Mouse (Mus musculus) hindbrain, postnatal 0 days (tissue): Measurements from ENCODE around the gene Gucd1. TPM values are rescaled to one million over a fixed set of nuclear protein-coding genes. Genes with fewer than 3 reads are reported as not detected.

Source experiments
- ATAC-seq: fragments of 200-750 bp; cut with Nextera tagmentation; 2 replicates; pipeline ENCODE4 v1.8.0; 2017; ENCODE audit warnings: mild to moderate bottlenecking, moderate TSS enrichment, moderate library complexity
- DNase-seq: peaks from one replicate; pipeline ENCODE4 v3.0.0-alpha.2; 2015; ENCODE audit warnings: low spot score
- H3K27ac ChIP-seq: fragments of 300-500 bp; sonication (generic); 2 replicates; pipeline ENCODE4 v1.5.1; 2014; ENCODE audit warnings: mild to moderate bottlenecking
- H3K27me3 ChIP-seq: fragments of 300-500 bp; sonication (generic); 2 replicates; pipeline ENCODE4 v1.6.1; 2014; ENCODE audit warnings: low read length, mixed read lengths; ENCODE audit not compliant: insufficient read depth
- H3K36me3 ChIP-seq: fragments of 300-500 bp; sonication (generic); 2 replicates; pipeline ENCODE4 v1.6.1; 2014; ENCODE audit warnings: low read length, mixed read lengths; ENCODE audit not compliant: insufficient read depth
- H3K4me1 ChIP-seq: fragments of 300-500 bp; sonication (generic); 2 replicates; pipeline ENCODE4 v1.6.1; 2014; ENCODE audit warnings: antibody characterized with exemption, low read length, mixed read lengths; ENCODE audit not compliant: insufficient read depth
- H3K4me2 ChIP-seq: fragments of 300-500 bp; sonication (generic); 2 replicates; pipeline ENCODE4 v1.6.1; 2014; ENCODE audit warnings: low read depth, mild to moderate bottlenecking, low read length, moderate library complexity, mixed read lengths
- H3K4me3 ChIP-seq: fragments of 300-500 bp; sonication (generic); 2 replicates; pipeline ENCODE4 v1.5.1; 2014; ENCODE audit warnings: low read length
- H3K9ac ChIP-seq: fragments of 300-500 bp; sonication (generic); replicated peaks from 2 replicates; pipeline ENCODE4 v1.6.1; 2014; ENCODE audit warnings: mild to moderate bottlenecking, low read length, moderate library complexity, mixed read lengths
- H3K9me3 ChIP-seq: fragments of 300-500 bp; sonication (generic); 2 replicates; pipeline ENCODE4 v1.6.1; 2016; ENCODE audit warnings: low read length, mixed read lengths
- CTCF ChIP-seq: IDR thresholded peaks from 2 replicates; pipeline ENCODE4 v1.5.1; 2016; ENCODE audit warnings: antibody characterized with exemption, control low read depth, low read depth
- WGBS: fragments of 180-500 bp; shearing (Covaris S2); extraction: QIAGEN DNeasy Blood & Tissue Kit; methylation state at CpG from one replicate; pipeline ENCODE4 v1.1.7; 2014; 5-methylcytosine and 5-hydroxymethylcytosine counted together
- polyA plus RNA-seq: library from polyadenylated mRNA; unstranded; fragments of >200 nt; fragmentation: Nextera tagmentation; extraction: Ambion mirVana; gene quantifications from 2 replicates; pipeline ENCODE4 v1.2.1, GENCODE M21; 2015
- total RNA-seq: library from RNA; depleted of rRNA; stranded (reverse); fragments of >200 nt; gene quantifications from 2 replicates; pipeline ENCODE4 v1.2.3, GENCODE M21; 2014

The Gucd1 gene
- total and polyA plus RNA-seq, 2 experiments from 2014 or later, result 15.6 to 44.3 TPM

DNA sequence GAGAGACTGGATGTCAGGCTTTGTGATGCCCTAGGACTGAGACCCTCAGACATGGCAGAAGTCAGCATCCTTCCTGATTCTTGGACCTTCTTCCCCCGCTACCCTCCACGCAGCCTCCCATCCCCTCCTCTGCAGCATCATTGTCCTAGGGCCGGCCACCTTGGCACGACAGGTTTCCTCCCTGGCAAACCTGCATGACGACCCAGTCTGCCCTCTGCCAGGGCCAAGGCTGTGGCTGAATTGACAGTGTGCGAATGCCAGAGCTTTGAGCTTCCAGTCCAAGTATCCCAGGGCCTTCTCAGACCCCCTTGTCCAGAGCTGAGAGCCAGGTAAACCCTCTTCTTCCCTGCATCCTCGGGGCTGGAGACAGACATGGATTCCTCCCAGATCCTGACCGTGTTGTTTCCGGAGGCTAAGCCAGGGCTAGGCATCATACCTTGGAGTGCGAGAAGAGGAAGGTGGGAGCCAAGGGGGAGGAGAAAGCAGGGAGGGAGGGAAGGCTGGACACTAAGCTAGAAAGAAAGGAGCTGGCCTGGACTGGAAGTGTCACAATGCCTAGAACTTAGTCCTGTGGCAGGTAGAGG, 43.4 kb upstream of the Gucd1 start, which contains the start of gene Ggt1:
Gene Ggt1, plus strand, starts transcription at position 534 of the 584 bp plus-strand sequence.
- 56% methylated on average over 10 of the region's 10 CpGs for WGBS
- DNase-seq, result no peak

DNA sequence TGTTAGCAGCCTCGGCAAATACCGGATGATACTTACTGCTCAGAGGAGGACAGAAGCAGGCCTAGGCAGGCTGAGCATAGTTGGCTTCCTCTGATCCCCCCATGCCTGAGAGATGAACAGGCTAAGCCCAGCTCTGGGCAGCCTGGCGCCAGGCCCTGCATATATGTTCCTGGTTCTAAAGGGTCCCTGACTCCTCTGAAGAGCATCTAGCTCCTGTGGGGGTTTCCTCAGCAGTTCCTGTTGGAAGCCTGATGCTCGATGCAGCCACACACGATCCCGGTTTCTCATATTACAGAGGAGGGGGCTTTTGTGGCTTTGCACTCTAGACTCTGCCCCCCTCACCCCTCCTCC, 42.8 kb upstream of the Gucd1 start:
- DNase-seq, result peak; percentile 42
- WGBS, result 10% methylated on average over 6 of the region's 6 CpGs
- Histone ChIP-seq H3K4me2 (peak overlapping the region; percentile 82), H3K27me3 (no peaks in the 10 kb centered on the region), H3K9ac (peak overlapping the region; percentile 90; the same call in 1 of the 2 replicates), H3K36me3 (no peaks in the 10 kb centered on the region), H3K9me3 (no peaks in the 10 kb centered on the region), H3K4me3 (peak overlapping the region; percentile 66), H3K27ac (peak overlapping the region; percentile 97), H3K4me1 (peaks cover 39% of the 10 kb centered on the region)
- TF ChIP-seq CTCF, result no peak
- peak; percentile 24 for ATAC-seq

More for the DNA sequence above, 43.4 kb upstream of the Gucd1 start, which contains the start of gene Ggt1:
- peaks cover 32% of the 10 kb centered on the region for H3K4me1 ChIP-seq
- peak within 1 kb of the TSS; percentile 66 for H3K4me3 ChIP-seq
- H3K9ac ChIP-seq, result peak within 1 kb of the TSS; percentile 90; the same call in 1 of the 2 replicates
- H3K27me3 ChIP-seq, result no peaks in the 10 kb centered on the region
- peak within 1 kb of the TSS; percentile 82 for H3K4me2 ChIP-seq
- TF ChIP-seq CTCF, result no peak
- no peaks in the 10 kb centered on the region for H3K36me3 ChIP-seq
- no peaks in the 10 kb centered on the region for H3K9me3 ChIP-seq
- H3K27ac ChIP-seq, result peak within 1 kb of the TSS; percentile 97
- no peak for ATAC-seq

DNA sequence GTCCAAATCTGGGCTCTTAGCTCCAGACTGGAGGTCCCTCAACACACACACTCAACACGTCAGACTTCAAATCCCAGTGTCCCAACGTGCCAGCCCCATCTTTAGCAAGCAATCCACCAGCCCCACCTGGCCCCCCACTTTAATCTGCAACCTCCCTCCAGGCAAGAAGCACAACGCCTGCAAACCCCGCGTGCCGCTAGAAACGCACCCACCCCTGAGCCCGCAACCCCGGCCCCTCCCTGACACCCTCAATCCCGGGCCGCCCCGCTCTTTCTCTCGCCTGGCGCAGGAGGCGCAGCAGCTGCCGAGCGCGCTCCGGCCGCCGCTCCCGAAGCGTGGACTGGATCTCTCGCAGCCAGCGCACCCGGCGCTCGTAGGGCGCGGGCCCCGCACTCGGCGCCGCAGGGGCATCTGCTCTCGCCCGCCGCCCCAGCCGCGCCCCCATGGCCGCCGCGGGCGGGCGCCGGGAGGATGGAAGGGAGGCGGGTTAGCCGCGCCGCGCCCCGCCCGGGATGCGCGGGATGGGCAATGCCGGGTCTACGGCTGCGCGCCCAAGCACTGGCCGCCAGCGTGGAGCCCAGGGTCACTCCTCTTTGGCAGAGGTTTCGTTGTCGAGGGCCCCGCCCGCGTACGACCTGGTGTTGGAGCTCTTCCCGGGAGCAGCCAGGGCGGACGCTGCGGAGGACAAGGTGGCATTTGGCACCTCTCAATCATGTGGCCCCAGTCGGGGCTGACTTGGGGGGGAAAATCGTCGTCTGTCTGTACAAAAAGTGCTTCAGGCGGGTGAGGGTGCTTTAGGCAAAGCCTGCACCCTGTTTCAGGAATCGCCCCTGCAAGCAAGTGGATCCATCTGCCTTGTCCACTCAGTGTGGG, 42.1 kb upstream of the Gucd1 start, which contains the start of gene Lrrc75b:
Gene Lrrc75b, minus strand, starts transcription at position 655 of the 873 bp plus-strand sequence.
- H3K27ac ChIP-seq, result peak within 1 kb of the TSS; percentile 97
- ATAC-seq (peak; percentile 52), DNase-seq (peak; percentile 78)
- no peaks in the 10 kb centered on the region for H3K27me3 ChIP-seq
- peak within 1 kb of the TSS; percentile 66 for H3K4me3 ChIP-seq
- 2% methylated on average over 53 of the region's 75 CpGs for WGBS
- no peaks in the 10 kb centered on the region; the same call in 1 of the 2 replicates for H3K36me3 ChIP-seq
- H3K9ac ChIP-seq, result peak within 1 kb of the TSS; percentile 90
- peaks cover 39% of the 10 kb centered on the region for H3K4me1 ChIP-seq
- peak within 1 kb of the TSS; percentile 82 for H3K4me2 ChIP-seq
- no peak for TF ChIP-seq CTCF
- H3K9me3 ChIP-seq, result no peaks in the 10 kb centered on the region

DNA sequence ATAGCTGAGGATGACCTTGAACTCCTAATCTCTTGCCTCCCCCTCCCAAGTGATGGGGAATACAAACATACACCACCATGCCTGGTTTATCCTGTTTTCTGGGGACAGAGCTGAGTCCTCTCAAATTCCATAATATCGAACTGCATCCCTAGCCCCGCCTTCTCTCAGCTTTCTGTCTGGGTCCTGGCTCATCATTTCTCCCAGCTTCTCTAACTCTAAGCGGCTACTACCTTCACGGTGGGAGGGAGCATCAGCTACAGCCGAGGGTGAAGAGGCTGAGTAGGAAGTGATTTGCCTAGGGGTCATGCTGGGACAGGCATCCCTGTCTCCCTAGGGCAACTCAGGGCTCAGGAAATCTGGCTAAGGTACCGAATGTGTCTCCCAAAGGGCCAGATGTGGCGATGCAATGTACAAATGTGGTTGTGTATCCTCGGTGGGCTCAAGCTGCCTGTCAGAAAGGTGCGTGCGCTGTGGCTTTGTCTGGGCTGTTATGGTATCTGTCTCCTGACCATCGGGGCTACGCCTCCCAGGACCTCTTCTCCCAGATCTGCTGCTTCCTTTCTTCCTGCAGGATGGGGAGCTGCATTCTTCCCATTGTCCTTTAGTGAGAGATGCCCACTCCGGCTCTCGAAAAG, 41.4 kb upstream of the Gucd1 start:
- H3K9ac ChIP-seq, result peak overlapping the region; percentile 90
- DNase-seq (peak; percentile 59), ATAC-seq (peak; percentile 24)
- no peaks in the 10 kb centered on the region; the same call in 1 of the 2 replicates for H3K36me3 ChIP-seq
- H3K4me2 ChIP-seq, result peak overlapping the region; percentile 82
- peaks cover 39% of the 10 kb centered on the region for H3K4me1 ChIP-seq
- H3K27ac ChIP-seq, result peak overlapping the region; percentile 97
- no peak for TF ChIP-seq CTCF
- no peaks in the 10 kb centered on the region for H3K27me3 ChIP-seq
- 3% methylated on average over 14 of the region's 14 CpGs for WGBS
- no peaks in the 10 kb centered on the region for H3K9me3 ChIP-seq
- peak overlapping the region; percentile 66 for H3K4me3 ChIP-seq

DNA sequence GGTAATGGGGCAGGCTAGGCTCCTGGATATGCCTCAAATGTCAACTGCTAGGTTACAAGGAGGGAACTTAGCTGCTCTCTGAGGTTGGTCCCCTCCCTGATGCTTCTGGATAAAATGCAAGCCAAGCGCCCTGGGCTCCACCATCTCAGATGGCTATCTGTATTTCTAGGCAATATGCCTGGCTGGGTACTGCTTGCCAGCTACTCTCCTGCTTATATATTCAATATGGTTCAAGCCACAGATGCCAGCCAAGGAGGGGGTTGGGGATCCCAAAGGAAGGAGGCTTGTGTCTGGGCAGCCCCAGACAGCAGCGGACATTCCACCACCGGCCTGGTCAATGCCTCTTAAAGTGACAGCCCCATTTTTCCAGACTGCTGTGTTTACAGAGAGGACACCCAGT, 40.7 kb upstream of the Gucd1 start:
- no peak for TF ChIP-seq CTCF
- Histone ChIP-seq H3K9me3 (no peaks in the 10 kb centered on the region), H3K36me3 (peaks cover 5% of the 10 kb centered on the region; the same call in 1 of the 2 replicates), H3K4me1 (peaks cover 39% of the 10 kb centered on the region), H3K27ac (peak overlapping the region; percentile 97), H3K4me3 (peak overlapping the region; percentile 66), H3K9ac (peak overlapping the region; percentile 90), H3K27me3 (no peaks in the 10 kb centered on the region), H3K4me2 (peak overlapping the region; percentile 82)
- 17% methylated on average over 3 of the region's 3 CpGs for WGBS
- ATAC-seq, result peak; percentile 57
- peak; percentile 93 for DNase-seq

DNA sequence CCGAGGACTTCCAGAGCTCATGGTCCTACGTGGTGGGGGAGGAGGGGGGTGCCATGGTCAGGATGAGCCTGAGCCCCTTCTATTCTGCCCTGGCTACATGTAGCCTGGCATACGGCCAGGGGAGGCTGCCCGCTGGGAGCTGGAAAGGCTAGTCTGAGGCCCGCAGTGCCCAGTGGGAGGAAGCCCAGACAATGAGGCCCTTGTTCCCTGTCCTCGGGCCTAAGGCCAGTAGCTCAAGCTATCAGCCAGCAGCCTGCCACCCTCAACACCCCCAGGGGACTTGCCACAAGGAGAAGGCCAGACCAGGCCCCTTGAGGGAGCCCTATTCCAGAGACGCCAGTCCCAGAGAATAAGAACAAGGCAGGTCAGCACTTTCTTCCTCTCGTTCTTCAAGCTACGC, 38.3 kb upstream of the Gucd1 start:
- H3K4me1 ChIP-seq, result peaks cover 37% of the 10 kb centered on the region
- no peak overlapping the region for H3K9ac ChIP-seq
- peak; percentile 92 for DNase-seq
- TF ChIP-seq CTCF, result no peak
- no peak overlapping the region for H3K4me3 ChIP-seq
- WGBS, result 14% methylated on average over 9 of the region's 9 CpGs
- H3K27me3 ChIP-seq, result no peaks in the 10 kb centered on the region
- H3K9me3 ChIP-seq, result no peaks in the 10 kb centered on the region
- H3K4me2 ChIP-seq, result no peak overlapping the region
- ATAC-seq, result peak; percentile 81
- peaks cover 5% of the 10 kb centered on the region; the same call in 1 of the 2 replicates for H3K36me3 ChIP-seq
- peak overlapping the region; percentile 68 for H3K27ac ChIP-seq
